Mouse (Mus musculus) hindbrain, embryonic 16.5 days (tissue): Measurements from ENCODE around the gene Slc25a36. TPM values are rescaled to one million over a fixed set of nuclear protein-coding genes. Genes with fewer than 3 reads are reported as not detected.

Source experiments
- ATAC-seq: fragments of 200-750 bp; cut with Nextera tagmentation; 2 replicates; pipeline ENCODE4 v1.8.0; 2017; ENCODE audit warnings: moderate TSS enrichment, moderate library complexity
- H3K27ac ChIP-seq: fragments of 300-500 bp; sonication (generic); 2 replicates; pipeline ENCODE4 v1.5.1; 2014; ENCODE audit warnings: low read depth, mild to moderate bottlenecking, control low read depth, low read length, moderate library complexity
- H3K27me3 ChIP-seq: fragments of 300-500 bp; sonication (generic); replicated peaks from 2 replicates; pipeline ENCODE4 v1.6.1; 2014; ENCODE audit warnings: low read length; ENCODE audit not compliant: control insufficient read depth, insufficient read depth
- H3K36me3 ChIP-seq: fragments of 300-500 bp; sonication (generic); 2 replicates; pipeline ENCODE4 v1.6.1; 2014; ENCODE audit warnings: mild to moderate bottlenecking, low read length, moderate library complexity, mixed read lengths; ENCODE audit not compliant: control insufficient read depth, insufficient read depth
- H3K4me1 ChIP-seq: fragments of 300-500 bp; sonication (generic); 2 replicates; pipeline ENCODE4 v1.6.1; 2014; ENCODE audit warnings: low read depth, low read length; ENCODE audit not compliant: control insufficient read depth, insufficient read depth
- H3K4me2 ChIP-seq: fragments of 300-500 bp; sonication (generic); 2 replicates; pipeline ENCODE4 v1.6.1; 2014; ENCODE audit warnings: mild to moderate bottlenecking, low read length, control low read depth, moderate library complexity
- H3K4me3 ChIP-seq: fragments of 300-500 bp; sonication (generic); 2 replicates; pipeline ENCODE4 v1.5.1; 2014; ENCODE audit warnings: mild to moderate bottlenecking, low read length, control low read depth, moderate library complexity
- H3K9ac ChIP-seq: fragments of 300-500 bp; sonication (generic); 2 replicates; pipeline ENCODE4 v1.6.1; 2014; ENCODE audit warnings: low read depth, mild to moderate bottlenecking, control low read depth, low read length, moderate library complexity
- H3K9me3 ChIP-seq: fragments of 300-500 bp; sonication (generic); 2 replicates; pipeline ENCODE4 v1.6.1; 2014; ENCODE audit warnings: mild to moderate bottlenecking, low read length, moderate library complexity; ENCODE audit not compliant: control insufficient read depth
- WGBS: fragments of 180-500 bp; shearing (Covaris S2); extraction: QIAGEN DNeasy Blood & Tissue Kit; methylation state at CpG from one replicate; pipeline ENCODE4 v1.1.7; 2014; 5-methylcytosine and 5-hydroxymethylcytosine counted together
- polyA plus RNA-seq: library from polyadenylated mRNA; unstranded; fragments of >200 nt; fragmentation: Nextera tagmentation; extraction: Ambion mirVana; gene quantifications from 2 replicates; pipeline ENCODE4 v1.2.1, GENCODE M21; 2015

The Slc25a36 gene
- polyA plus RNA-seq, 1 experiment from 2014 or later: 66.9 TPM

DNA sequence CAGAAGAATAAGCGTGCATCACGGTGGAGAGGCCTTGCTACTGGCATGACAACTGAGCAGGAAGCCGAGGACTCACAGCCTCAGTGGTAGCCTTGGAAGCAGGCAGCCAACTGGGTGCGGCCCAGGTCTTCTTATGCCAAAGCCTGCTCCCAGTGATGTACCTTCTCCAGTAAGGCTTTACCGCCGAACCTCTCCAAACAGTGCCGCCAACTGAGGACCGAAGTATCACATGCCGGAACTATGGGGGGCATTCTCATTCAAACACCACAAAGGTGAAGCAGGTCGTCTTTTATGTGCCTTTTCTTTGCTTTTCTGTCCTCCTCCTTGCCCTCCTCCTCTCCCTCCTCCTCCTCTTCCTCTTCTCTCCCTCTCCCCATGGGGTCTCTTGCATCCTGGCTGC lies 3.3 kb upstream of the Slc25a36 start:
- Histone ChIP-seq H3K27me3 (no peaks in the 10 kb centered on the region), H3K27ac (no peak overlapping the region)
- no peak for ATAC-seq

DNA sequence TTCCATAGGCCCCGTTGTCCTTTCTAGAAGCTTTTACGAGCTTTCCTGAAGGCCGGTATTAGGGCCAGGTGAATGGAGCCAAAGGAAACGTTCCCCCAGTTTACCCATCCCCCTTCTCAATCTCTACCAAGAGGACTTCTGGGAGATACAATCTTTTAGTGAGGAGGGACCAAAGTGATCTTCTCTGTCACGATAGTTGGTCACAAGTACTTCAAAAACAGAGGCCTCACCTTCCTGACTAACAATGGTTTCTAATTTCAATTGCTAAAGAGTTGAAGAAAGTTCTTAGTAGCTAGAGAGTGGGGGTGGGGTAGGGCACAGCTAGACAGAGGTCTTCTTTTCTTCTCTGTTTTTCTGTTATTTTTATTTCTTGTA lies 2.6 kb upstream of the Slc25a36 start:
- H3K27me3 ChIP-seq: no peaks in the 10 kb centered on the region
- WGBS: 34% methylated on average over 5 of the region's 5 CpGs
- H3K9ac ChIP-seq: no peak overlapping the region
- no peaks in the 10 kb centered on the region for H3K9me3 ChIP-seq
- no peak overlapping the region for H3K27ac ChIP-seq
- no peaks in the 10 kb centered on the region for H3K36me3 ChIP-seq
- no peak for ATAC-seq
- H3K4me3 ChIP-seq: no peak overlapping the region
- H3K4me2 ChIP-seq: no peak overlapping the region
- H3K4me1 ChIP-seq: peaks cover 12% of the 10 kb centered on the region

More for the DNA sequence above, 3.3 kb upstream of the Slc25a36 start:
- WGBS: 88% methylated on average over 10 of the region's 10 CpGs
- no peak overlapping the region for H3K4me2 ChIP-seq
- H3K4me1 ChIP-seq: peaks cover 6% of the 10 kb centered on the region
- H3K36me3 ChIP-seq: no peaks in the 10 kb centered on the region
- H3K9me3 ChIP-seq: no peaks in the 10 kb centered on the region
- no peak overlapping the region for H3K9ac ChIP-seq
- no peak overlapping the region for H3K4me3 ChIP-seq

DNA sequence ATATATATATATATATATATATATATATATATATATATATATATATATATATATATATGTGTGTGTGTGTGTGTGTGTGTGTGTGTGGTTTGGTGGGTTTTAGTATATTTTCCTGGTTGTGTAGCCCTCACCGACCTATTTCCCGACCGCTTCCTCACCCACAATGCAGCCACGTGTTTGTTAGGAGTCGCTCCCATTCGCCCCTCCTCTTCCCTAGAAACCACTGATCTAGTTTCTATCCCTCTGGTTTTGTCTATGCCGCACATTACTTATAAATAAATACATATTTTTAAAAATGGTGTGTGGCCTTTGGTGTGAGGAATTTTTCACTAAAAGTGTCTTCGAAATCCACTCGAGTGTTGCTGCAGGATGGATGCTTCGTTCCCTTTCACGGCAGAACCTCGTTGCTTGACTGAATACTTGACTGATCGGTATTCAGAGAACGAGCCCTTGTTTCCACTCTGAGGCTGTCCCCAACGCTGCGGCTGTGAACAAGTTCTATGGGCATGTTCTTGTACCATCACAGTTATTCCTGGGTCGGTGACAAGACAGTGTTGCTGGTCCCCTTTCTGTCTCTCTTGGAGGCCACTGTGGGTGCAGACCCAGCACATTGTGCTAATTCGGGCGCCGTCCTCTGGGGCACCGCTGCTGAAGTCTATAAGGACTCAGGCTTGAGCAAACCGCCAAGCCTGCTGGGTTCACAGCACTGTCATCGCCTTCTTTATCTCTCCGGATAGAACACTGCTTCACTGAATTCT lies 2.0 kb upstream of the Slc25a36 start:
- H3K4me3 ChIP-seq: no peak overlapping the region
- H3K27me3 ChIP-seq: no peaks in the 10 kb centered on the region
- no peak overlapping the region for H3K27ac ChIP-seq
- H3K36me3 ChIP-seq: no peaks in the 10 kb centered on the region
- H3K4me1 ChIP-seq: peaks cover 12% of the 10 kb centered on the region
- no peak overlapping the region for H3K4me2 ChIP-seq
- no peaks in the 10 kb centered on the region for H3K9me3 ChIP-seq
- H3K9ac ChIP-seq: no peak overlapping the region
- 65% methylated on average over 24 of the region's 24 CpGs for WGBS
- no peak for ATAC-seq

DNA sequence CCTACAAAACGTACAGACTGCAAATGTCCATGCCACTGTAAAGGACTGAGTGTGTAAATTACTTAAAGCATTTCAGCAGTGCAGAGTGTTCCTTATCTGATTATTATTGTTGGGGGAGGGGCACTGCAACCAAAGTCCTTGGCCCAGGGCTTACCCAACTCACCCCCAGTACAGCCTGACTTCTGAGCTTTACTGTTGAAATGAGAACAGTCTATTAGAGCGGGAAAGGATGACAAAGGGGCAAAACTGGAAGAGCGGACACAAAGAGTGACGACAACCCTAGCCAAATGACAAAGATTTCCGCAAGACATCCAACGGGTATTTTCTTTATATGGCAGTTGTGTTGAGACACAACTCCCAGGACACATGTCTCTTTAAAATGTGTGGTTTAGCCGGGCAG lies 1.3 kb upstream of the Slc25a36 start:
- Histone ChIP-seq H3K27ac (no peak overlapping the region), H3K9me3 (no peaks in the 10 kb centered on the region), H3K9ac (no peak overlapping the region), H3K36me3 (no peaks in the 10 kb centered on the region), H3K4me1 (peaks cover 12% of the 10 kb centered on the region), H3K27me3 (no peaks in the 10 kb centered on the region), H3K4me2 (no peak overlapping the region), H3K4me3 (no peak overlapping the region)
- WGBS: 88% methylated on average over 7 of the region's 7 CpGs
- no peak for ATAC-seq

DNA sequence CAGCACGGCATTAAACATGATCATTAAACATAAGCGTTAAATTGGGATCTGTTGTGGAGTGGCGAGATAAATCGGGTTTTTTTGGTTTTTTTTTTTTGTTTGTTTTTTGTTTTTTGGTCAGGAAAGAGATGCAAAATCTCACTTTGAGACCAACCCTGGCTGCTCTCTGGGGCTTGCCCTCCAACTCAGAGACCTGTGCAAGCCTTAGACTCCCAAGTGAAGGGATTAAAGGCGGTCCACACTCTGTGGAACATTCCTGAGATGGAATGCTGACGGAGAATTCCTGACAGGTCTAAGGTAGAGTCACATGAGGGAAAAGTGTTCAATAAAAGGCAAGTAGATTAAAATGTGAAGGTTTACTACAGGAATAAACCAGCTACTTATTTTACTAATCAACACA lies 549 bp upstream of the Slc25a36 start:
- ATAC-seq: 0 out of 2 replicates have a peak, but pooled peaks have one; percentile 18
- H3K9ac ChIP-seq: peak overlapping the region; percentile 88
- peaks cover 12% of the 10 kb centered on the region for H3K4me1 ChIP-seq
- H3K27ac ChIP-seq: peak overlapping the region; percentile 91
- H3K36me3 ChIP-seq: no peaks in the 10 kb centered on the region
- 6% methylated on average over 6 of the region's 6 CpGs for WGBS
- no peaks in the 10 kb centered on the region for H3K27me3 ChIP-seq
- peak overlapping the region; percentile 72 for H3K4me2 ChIP-seq
- H3K4me3 ChIP-seq: peak overlapping the region; percentile 91
- H3K9me3 ChIP-seq: no peaks in the 10 kb centered on the region

DNA sequence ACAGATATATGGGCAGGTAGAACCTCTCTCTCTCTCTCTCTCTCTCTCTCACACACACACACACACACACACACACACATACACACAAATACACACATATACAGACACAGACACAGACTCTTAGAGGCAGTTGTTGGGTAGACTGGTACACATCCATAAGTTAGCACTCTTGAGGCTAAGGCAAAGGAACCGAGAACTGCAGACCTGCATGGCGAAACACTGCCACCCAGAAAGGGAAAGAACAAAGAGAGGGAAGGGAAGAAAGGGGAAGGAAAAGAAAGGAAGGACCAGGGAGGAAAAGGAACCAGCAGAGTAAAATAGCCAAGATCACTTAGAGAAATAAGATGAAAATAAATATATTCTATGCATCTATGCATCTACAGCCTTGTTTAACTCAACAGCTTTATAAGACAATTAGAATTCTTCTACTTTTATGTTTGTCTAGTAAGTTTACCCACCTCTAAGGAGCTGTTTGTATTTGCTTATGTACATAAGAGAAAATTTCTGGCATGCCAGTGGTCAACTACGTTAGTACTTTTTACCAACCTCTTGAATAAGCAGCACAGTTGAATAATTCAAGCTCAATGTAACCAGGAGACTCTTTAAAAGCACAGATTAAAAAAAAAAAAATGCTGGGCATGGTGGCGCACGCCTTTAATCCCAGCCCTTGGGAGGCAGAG lies 4.3 kb downstream of the Slc25a36 start:
- Histone ChIP-seq H3K4me1 (peaks cover 12% of the 10 kb centered on the region), H3K9ac (no peak overlapping the region), H3K9me3 (no peaks in the 10 kb centered on the region), H3K27ac (no peak overlapping the region), H3K36me3 (no peaks in the 10 kb centered on the region), H3K4me2 (no peak overlapping the region), H3K27me3 (no peaks in the 10 kb centered on the region), H3K4me3 (no peak overlapping the region)
- 94% methylated on average over 5 of the region's 5 CpGs for WGBS
- ATAC-seq: no peak

DNA sequence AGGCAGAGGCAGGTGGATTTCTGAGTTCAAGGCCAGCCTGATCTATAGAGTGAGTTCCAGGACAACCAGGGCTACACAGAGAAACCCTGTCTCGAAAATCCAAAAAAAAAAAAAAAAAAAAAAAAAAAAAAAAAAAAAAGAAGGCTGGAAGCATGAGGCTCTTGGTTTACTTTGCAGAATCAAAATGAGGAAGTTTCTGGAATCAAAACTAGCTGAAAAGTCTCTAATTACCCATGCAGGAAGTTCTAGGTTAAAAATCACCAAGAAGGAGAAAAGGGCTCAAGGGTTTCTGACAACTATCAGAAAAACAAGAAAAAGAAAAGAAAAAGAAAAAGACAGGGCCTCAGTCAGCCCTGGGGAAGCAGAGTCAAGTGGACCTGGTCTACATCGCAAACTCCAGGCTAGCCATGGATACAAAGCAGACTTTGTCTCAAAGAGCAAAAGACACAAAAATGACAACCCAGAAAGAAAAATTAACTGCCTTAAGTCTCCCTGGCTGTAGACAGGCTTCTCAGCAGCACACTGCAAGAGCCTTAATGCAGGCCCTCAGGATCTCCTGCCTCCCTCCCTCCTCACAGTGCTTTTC lies 5.5 kb downstream of the Slc25a36 start:
- no peaks in the 10 kb centered on the region for H3K9me3 ChIP-seq
- H3K4me3 ChIP-seq: no peak overlapping the region
- no peaks in the 10 kb centered on the region for H3K36me3 ChIP-seq
- H3K27ac ChIP-seq: no peak overlapping the region
- H3K4me1 ChIP-seq: peaks cover 12% of the 10 kb centered on the region
- H3K9ac ChIP-seq: no peak overlapping the region
- H3K27me3 ChIP-seq: no peaks in the 10 kb centered on the region
- 97% methylated on average over 2 of the region's 2 CpGs for WGBS
- ATAC-seq: no peak
- H3K4me2 ChIP-seq: no peak overlapping the region

DNA sequence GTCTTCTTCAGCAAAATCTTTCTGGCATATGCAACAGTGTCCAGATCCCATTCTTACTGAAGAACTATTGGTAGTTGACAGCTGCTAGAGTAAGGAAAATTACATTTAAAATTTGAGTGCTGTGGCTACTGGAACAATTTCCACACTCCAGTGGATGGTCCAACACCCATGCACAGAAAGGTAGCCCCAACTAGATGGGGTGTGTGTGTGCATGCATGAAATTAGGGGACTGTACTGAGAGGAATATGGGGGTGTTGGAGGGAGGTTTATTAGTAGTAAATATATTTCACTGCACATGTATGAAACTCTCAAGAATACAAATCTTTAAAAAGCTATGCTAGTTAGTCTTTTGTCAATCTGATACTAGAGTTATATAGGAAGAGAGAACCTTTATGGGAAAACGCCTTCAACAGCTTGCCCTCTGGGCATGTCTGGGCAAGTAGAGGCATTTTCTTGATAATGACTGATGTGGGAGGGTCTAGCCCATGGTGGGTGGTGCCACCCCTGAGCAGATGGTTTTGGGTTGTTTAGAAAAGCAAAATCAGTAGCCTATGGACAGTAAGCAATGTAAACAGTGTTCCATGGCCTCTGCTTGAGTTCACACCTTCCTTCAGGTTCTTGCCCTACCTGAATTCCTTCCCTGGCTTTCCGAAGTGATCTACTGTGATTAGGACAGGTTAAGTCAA lies 7.4 kb downstream of the Slc25a36 start:
- no peak for ATAC-seq
- H3K27me3 ChIP-seq: no peaks in the 10 kb centered on the region
- no peak overlapping the region for H3K9ac ChIP-seq
- no peaks in the 10 kb centered on the region for H3K9me3 ChIP-seq
- peaks cover 2% of the 10 kb centered on the region; the same call in 1 of the 2 replicates for H3K36me3 ChIP-seq
- no peak overlapping the region for H3K4me3 ChIP-seq
- 85% methylated on average over 2 of the region's 2 CpGs for WGBS
- no peak overlapping the region for H3K27ac ChIP-seq
- no peaks in the 10 kb centered on the region for H3K4me1 ChIP-seq
- no peak overlapping the region for H3K4me2 ChIP-seq

DNA sequence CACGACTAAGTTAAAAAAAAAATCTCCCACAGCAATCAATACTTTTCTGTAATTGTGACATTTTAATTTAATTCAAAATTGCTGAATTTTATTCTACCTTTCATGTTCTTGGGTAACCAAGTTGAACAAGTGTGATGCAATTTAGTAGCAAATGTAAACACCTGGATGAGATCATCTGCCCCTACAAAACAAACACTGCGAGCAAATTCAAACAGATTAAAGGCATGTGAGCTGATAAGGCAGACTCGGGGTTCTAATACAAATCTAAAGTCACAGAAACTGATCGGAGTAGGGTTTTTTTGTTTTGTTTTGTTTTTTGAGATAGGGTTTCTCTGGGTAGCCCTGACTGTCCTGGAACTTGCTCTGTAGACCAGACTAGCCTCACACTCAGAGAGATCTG lies 12.0 kb downstream of the Slc25a36 start:
- Histone ChIP-seq H3K4me3 (no peak overlapping the region), H3K27ac (no peak overlapping the region), H3K36me3 (peaks cover 24% of the 10 kb centered on the region), H3K4me2 (no peak overlapping the region), H3K4me1 (no peaks in the 10 kb centered on the region), H3K9me3 (no peaks in the 10 kb centered on the region), H3K9ac (no peak overlapping the region), H3K27me3 (no peaks in the 10 kb centered on the region)
- 89% methylated on average over 4 of the region's 4 CpGs for WGBS
- no peak for ATAC-seq
